Mouse (Mus musculus): ENCODE data around the gene Bbof1. TPM values are rescaled to one million over a fixed set of nuclear protein-coding genes. Genes with fewer than 3 reads are reported as not detected.

Bbof1 gene
- polyA plus RNA-seq, 1 experiment = 33.0 TPM

- Histone ChIP-seq H3K4me3 (ENCODE audit: control insufficient read depth, low read depth, low read length) (no peak overlapping the region), H3K27me3 (ENCODE audit: control insufficient read depth, insufficient read depth, low read length) (no peaks in the 10 kb centered on the region), H3K36me3 (ENCODE audit: control insufficient read depth, insufficient read depth, low read length) (no peaks in the 10 kb centered on the region; the same call in 1 of the 2 replicates), H3K27ac (ENCODE audit: control insufficient read depth, insufficient read depth, low read depth, low read length) (no peak overlapping the region), H3K4me1 (ENCODE audit: control insufficient read depth, insufficient read depth, low read length) (no peaks in the 10 kb centered on the region)
- TF ChIP-seq CTCF (IDR thresholded peaks at IDR 0.05; ENCODE audit: control insufficient read depth, insufficient read depth, insufficient replicate concordance, low read depth, low read length) = no peak
- TF ChIP-seq POLR2A (IDR thresholded peaks at IDR 0.05; ENCODE audit: control insufficient read depth, low read depth, low read length) = no peak
These were observed 18.5 kb upstream of the Bbof1 start for GRCm38 (mm10) chr12:84390336-84390735.

- Histone ChIP-seq H3K36me3 (ENCODE audit: control insufficient read depth, insufficient read depth, low read length) (no peaks in the 10 kb centered on the region; the same call in 1 of the 2 replicates), H3K4me3 (ENCODE audit: control insufficient read depth, low read depth, low read length) (no peak overlapping the region), H3K27ac (ENCODE audit: control insufficient read depth, insufficient read depth, low read depth, low read length) (no peak overlapping the region), H3K4me1 (ENCODE audit: control insufficient read depth, insufficient read depth, low read length) (no peaks in the 10 kb centered on the region), H3K27me3 (ENCODE audit: control insufficient read depth, insufficient read depth, low read length) (no peaks in the 10 kb centered on the region)
- TF ChIP-seq POLR2A (IDR thresholded peaks at IDR 0.05; ENCODE audit: control insufficient read depth, low read depth, low read length) (no peak), CTCF (IDR thresholded peaks at IDR 0.05; ENCODE audit: control insufficient read depth, insufficient read depth, insufficient replicate concordance, low read depth, low read length) (no peak)
These were observed 16.2 kb upstream of the Bbof1 start for GRCm38 (mm10) chr12:84392681-84393080.

GRCm38 (mm10) chr12:84393847-84394246 is 15.0 kb upstream of the Bbof1 start:
- Histone ChIP-seq H3K4me3 (ENCODE audit: control insufficient read depth, low read depth, low read length) (no peak overlapping the region), H3K36me3 (ENCODE audit: control insufficient read depth, insufficient read depth, low read length) (no peaks in the 10 kb centered on the region; the same call in 1 of the 2 replicates), H3K27me3 (ENCODE audit: control insufficient read depth, insufficient read depth, low read length) (no peaks in the 10 kb centered on the region), H3K27ac (ENCODE audit: control insufficient read depth, insufficient read depth, low read depth, low read length) (no peak overlapping the region), H3K4me1 (ENCODE audit: control insufficient read depth, insufficient read depth, low read length) (no peaks in the 10 kb centered on the region)
- no peak for TF ChIP-seq POLR2A (IDR thresholded peaks at IDR 0.05; ENCODE audit: control insufficient read depth, low read depth, low read length)
- TF ChIP-seq CTCF (IDR thresholded peaks at IDR 0.05; ENCODE audit: control insufficient read depth, insufficient read depth, insufficient replicate concordance, low read depth, low read length) = no peak

- H3K4me1 ChIP-seq (ENCODE audit: control insufficient read depth, insufficient read depth, low read length) = no peaks in the 10 kb centered on the region
- no peak overlapping the region for H3K27ac ChIP-seq (ENCODE audit: control insufficient read depth, insufficient read depth, low read depth, low read length)
- no peak for TF ChIP-seq CTCF (IDR thresholded peaks at IDR 0.05; ENCODE audit: control insufficient read depth, insufficient read depth, insufficient replicate concordance, low read depth, low read length)
- TF ChIP-seq POLR2A (IDR thresholded peaks at IDR 0.05; ENCODE audit: control insufficient read depth, low read depth, low read length) = no peak
- no peaks in the 10 kb centered on the region; the same call in 1 of the 2 replicates for H3K36me3 ChIP-seq (ENCODE audit: control insufficient read depth, insufficient read depth, low read length)
- H3K27me3 ChIP-seq (ENCODE audit: control insufficient read depth, insufficient read depth, low read length) = no peaks in the 10 kb centered on the region
- H3K4me3 ChIP-seq (ENCODE audit: control insufficient read depth, low read depth, low read length) = no peak overlapping the region
These were observed 11.8 kb upstream of the Bbof1 start for GRCm38 (mm10) chr12:84396947-84397679.

DNA sequence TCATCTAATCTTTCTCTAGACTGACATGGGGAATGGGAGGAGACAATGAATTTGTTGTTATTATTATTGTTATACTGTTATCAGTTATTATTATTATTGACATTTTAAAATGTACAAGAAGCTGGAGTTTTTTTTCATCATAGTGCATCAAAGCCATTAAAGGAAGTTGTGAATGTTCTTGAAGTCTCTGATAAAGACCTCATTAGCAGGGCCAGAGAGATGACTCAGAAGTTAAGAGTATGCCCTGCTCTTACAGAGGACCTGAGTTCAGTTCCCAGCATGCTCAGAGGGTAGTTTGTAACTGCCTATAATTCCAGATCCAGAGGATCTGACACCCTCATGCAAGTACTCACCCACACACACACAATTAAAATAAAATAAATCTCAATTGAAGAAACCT is 11.2 kb upstream of the Bbof1 start:
- Histone ChIP-seq H3K27me3 (ENCODE audit: control insufficient read depth, insufficient read depth, low read length) (no peaks in the 10 kb centered on the region), H3K4me1 (ENCODE audit: control insufficient read depth, insufficient read depth, low read length) (no peaks in the 10 kb centered on the region), H3K4me3 (ENCODE audit: control insufficient read depth, low read depth, low read length) (no peak overlapping the region), H3K27ac (ENCODE audit: control insufficient read depth, insufficient read depth, low read depth, low read length) (no peak overlapping the region), H3K36me3 (ENCODE audit: control insufficient read depth, insufficient read depth, low read length) (no peaks in the 10 kb centered on the region; the same call in 1 of the 2 replicates)
- TF ChIP-seq CTCF (IDR thresholded peaks at IDR 0.05; ENCODE audit: control insufficient read depth, insufficient read depth, insufficient replicate concordance, low read depth, low read length) (no peak), POLR2A (IDR thresholded peaks at IDR 0.05; ENCODE audit: control insufficient read depth, low read depth, low read length) (no peak)

- Histone ChIP-seq H3K27me3 (ENCODE audit: control insufficient read depth, insufficient read depth, low read length) (no peaks in the 10 kb centered on the region), H3K27ac (ENCODE audit: control insufficient read depth, insufficient read depth, low read depth, low read length) (peak overlapping the region; percentile 2; the same call in 1 of the 2 replicates), H3K4me1 (ENCODE audit: control insufficient read depth, insufficient read depth, low read length) (no peaks in the 10 kb centered on the region), H3K4me3 (ENCODE audit: control insufficient read depth, low read depth, low read length) (no peak overlapping the region), H3K36me3 (ENCODE audit: control insufficient read depth, insufficient read depth, low read length) (no peaks in the 10 kb centered on the region; the same call in 1 of the 2 replicates)
- TF ChIP-seq POLR2A (IDR thresholded peaks at IDR 0.05; ENCODE audit: control insufficient read depth, low read depth, low read length) = no peak
- TF ChIP-seq CTCF (IDR thresholded peaks at IDR 0.05; ENCODE audit: control insufficient read depth, insufficient read depth, insufficient replicate concordance, low read depth, low read length) = no peak
These were observed 10.2 kb upstream of the Bbof1 start for GRCm38 (mm10) chr12:84398629-84399028.

DNA sequence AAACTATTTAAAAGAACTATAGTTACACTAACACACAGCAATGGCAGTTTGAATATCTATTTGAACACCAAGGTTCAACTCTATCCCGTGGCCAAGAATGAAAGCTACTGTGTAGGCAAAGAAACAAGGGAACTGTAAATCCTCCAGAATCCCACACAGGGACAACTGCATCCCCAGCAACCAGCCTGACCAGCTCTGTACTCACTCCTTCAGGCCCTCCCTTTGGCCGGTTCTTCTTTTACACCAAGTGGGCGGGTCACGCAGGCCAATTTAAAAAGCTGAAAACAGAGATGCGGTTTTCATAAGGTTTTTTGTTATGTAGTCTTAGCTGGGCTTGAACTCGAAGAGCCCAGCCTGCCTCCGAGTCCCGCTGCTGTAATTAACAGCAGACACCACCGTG is 9.7 kb upstream of the Bbof1 start:
- Histone ChIP-seq H3K27ac (ENCODE audit: control insufficient read depth, insufficient read depth, low read depth, low read length) (no peak overlapping the region; the same call in 1 of the 2 replicates), H3K4me1 (ENCODE audit: control insufficient read depth, insufficient read depth, low read length) (no peaks in the 10 kb centered on the region), H3K36me3 (ENCODE audit: control insufficient read depth, insufficient read depth, low read length) (no peaks in the 10 kb centered on the region), H3K4me3 (ENCODE audit: control insufficient read depth, low read depth, low read length) (no peak overlapping the region), H3K27me3 (ENCODE audit: control insufficient read depth, insufficient read depth, low read length) (no peaks in the 10 kb centered on the region)
- no peak for TF ChIP-seq CTCF (IDR thresholded peaks at IDR 0.05; ENCODE audit: control insufficient read depth, insufficient read depth, insufficient replicate concordance, low read depth, low read length)
- TF ChIP-seq POLR2A (IDR thresholded peaks at IDR 0.05; ENCODE audit: control insufficient read depth, low read depth, low read length) = no peak
